Mouse (Mus musculus) liver, postnatal 0 days (tissue): Measurements from ENCODE around the gene Gadd45g. TPM values are rescaled to one million over a fixed set of nuclear protein-coding genes. Genes with fewer than 3 reads are reported as not detected.

Source experiments
- ATAC-seq: fragments of 200-750 bp; cut with Nextera tagmentation; 2 replicates; pipeline ENCODE4 v1.8.0; 2017; ENCODE audit warnings: mild to moderate bottlenecking, moderate library complexity
- DNase-seq: peaks from one replicate; pipeline ENCODE4 v3.0.0-alpha.2; 2016
- H3K27ac ChIP-seq: fragments of 300-500 bp; sonication (generic); 2 replicates; pipeline ENCODE4 v1.5.1; 2014; ENCODE audit warnings: antibody characterized with exemption, moderate library complexity, mild to moderate bottlenecking, low read depth
- H3K27me3 ChIP-seq: fragments of 300-500 bp; sonication (generic); 2 replicates; pipeline ENCODE4 v1.6.1; 2014; ENCODE audit warnings: low read length, control low read depth, mixed read lengths; ENCODE audit not compliant: insufficient read depth
- H3K36me3 ChIP-seq: fragments of 300-500 bp; sonication (generic); replicated peaks from 2 replicates; pipeline ENCODE4 v1.6.1; 2014; ENCODE audit warnings: mild to moderate bottlenecking, control low read depth, low read length, moderate library complexity, mixed read lengths; ENCODE audit not compliant: insufficient read depth
- H3K4me1 ChIP-seq: fragments of 300-500 bp; sonication (generic); 2 replicates; pipeline ENCODE4 v1.6.1; 2014; ENCODE audit warnings: antibody characterized with exemption, mild to moderate bottlenecking, control low read depth; ENCODE audit not compliant: insufficient read depth
- H3K4me2 ChIP-seq: fragments of 300-500 bp; sonication (generic); 2 replicates; pipeline ENCODE4 v1.6.1; 2014; ENCODE audit warnings: low read depth, mild to moderate bottlenecking, low read length, moderate library complexity, mixed read lengths
- H3K4me3 ChIP-seq: fragments of 300-500 bp; sonication (generic); 2 replicates; pipeline ENCODE4 v1.5.1; 2014; ENCODE audit warnings: low read depth, low read length
- H3K9ac ChIP-seq: fragments of 300-500 bp; sonication (generic); replicated peaks from 2 replicates; pipeline ENCODE4 v1.6.1; 2014; ENCODE audit warnings: mild to moderate bottlenecking, moderate library complexity
- H3K9me3 ChIP-seq: fragments of 300-500 bp; sonication (generic); 2 replicates; pipeline ENCODE4 v1.6.1; 2016; ENCODE audit warnings: mild to moderate bottlenecking, control low read depth, low read length, mixed read lengths
- CTCF ChIP-seq: sonication (generic); IDR thresholded peaks from 2 replicates; pipeline ENCODE4 v1.5.1; 2016; ENCODE audit warnings: antibody characterized with exemption, low read depth
- EP300 ChIP-seq: IDR thresholded peaks from 2 replicates; pipeline ENCODE4 v1.6.1; 2016; ENCODE audit warnings: antibody characterized with exemption, low read depth, mild to moderate bottlenecking
- WGBS: fragments of 180-500 bp; shearing (Covaris S2); extraction: QIAGEN DNeasy Blood & Tissue Kit; methylation state at CpG from one replicate; pipeline ENCODE4 v1.1.7; 2014; ENCODE audit not compliant: insufficient replicate concordance; 5-methylcytosine and 5-hydroxymethylcytosine counted together
- polyA plus RNA-seq: library from polyadenylated mRNA; unstranded; fragments of >200 nt; fragmentation: Nextera tagmentation; extraction: Ambion mirVana; gene quantifications from 2 replicates; pipeline ENCODE4 v1.2.1, GENCODE M21; 2015

The Gadd45g gene
- polyA plus RNA-seq, 1 experiment from 2014 or later: 20.6 TPM

- DNase-seq: no peak
- H3K27ac ChIP-seq: no peak overlapping the region
These were observed 38.3 kb upstream of the Gadd45g start for GRCm38 (mm10) chr13:51808141-51808540.

GRCm38 (mm10) chr13:51813621-51814615 is 32.6 kb upstream of the Gadd45g start:
- Histone ChIP-seq H3K36me3 (no peaks in the 10 kb centered on the region), H3K4me3 (no peak overlapping the region), H3K4me1 (no peaks in the 10 kb centered on the region), H3K27me3 (no peaks in the 10 kb centered on the region), H3K9me3 (no peaks in the 10 kb centered on the region), H3K4me2 (no peak overlapping the region), H3K27ac (no peak overlapping the region), H3K9ac (no peak overlapping the region)
- no peak for ATAC-seq
- TF ChIP-seq EP300: no peak
- no peak for TF ChIP-seq CTCF
- DNase-seq: peak; percentile 33
- WGBS: 43% methylated on average over 10 of the region's 10 CpGs

More at GRCm38 (mm10) chr13:51808141-51808540, 38.3 kb upstream of the Gadd45g start:
- Histone ChIP-seq H3K36me3 (no peaks in the 10 kb centered on the region), H3K4me1 (no peaks in the 10 kb centered on the region), H3K9ac (no peak overlapping the region), H3K27me3 (no peaks in the 10 kb centered on the region), H3K4me3 (no peak overlapping the region), H3K4me2 (no peak overlapping the region), H3K9me3 (no peaks in the 10 kb centered on the region)
- WGBS: 62% methylated on average over 12 of the region's 12 CpGs
- TF ChIP-seq CTCF (no peak), EP300 (no peak)
- no peak for ATAC-seq

GRCm38 (mm10) chr13:51814646-51815045 is 31.8 kb upstream of the Gadd45g start:
- Histone ChIP-seq H3K9me3 (no peaks in the 10 kb centered on the region), H3K36me3 (no peaks in the 10 kb centered on the region), H3K4me2 (no peak overlapping the region), H3K4me1 (no peaks in the 10 kb centered on the region), H3K27ac (no peak overlapping the region), H3K9ac (no peak overlapping the region), H3K4me3 (no peak overlapping the region), H3K27me3 (no peaks in the 10 kb centered on the region)
- DNase-seq (no peak), ATAC-seq (no peak)
- WGBS: 84% methylated on average over 6 of the region's 6 CpGs
- no peak for TF ChIP-seq CTCF
- no peak for TF ChIP-seq EP300

GRCm38 (mm10) chr13:51815865-51816504 is 30.5 kb upstream of the Gadd45g start:
- H3K9me3 ChIP-seq: no peaks in the 10 kb centered on the region
- DNase-seq (peak; percentile 58), ATAC-seq (peak; percentile 56)
- H3K27me3 ChIP-seq: no peaks in the 10 kb centered on the region
- H3K4me2 ChIP-seq: no peak overlapping the region
- H3K4me3 ChIP-seq: no peak overlapping the region
- H3K4me1 ChIP-seq: no peaks in the 10 kb centered on the region
- H3K9ac ChIP-seq: no peak overlapping the region
- H3K27ac ChIP-seq: peak overlapping the region; percentile 41; the same call in 1 of the 2 replicates
- TF ChIP-seq EP300 (peak; percentile 36), CTCF (peak; percentile 70)
- no peaks in the 10 kb centered on the region for H3K36me3 ChIP-seq
- 21% methylated on average over 9 of the region's 9 CpGs for WGBS

GRCm38 (mm10) chr13:51816559-51817041 is 29.9 kb upstream of the Gadd45g start:
- Histone ChIP-seq H3K36me3 (no peaks in the 10 kb centered on the region), H3K27ac (peak overlapping the region; percentile 41; the same call in 1 of the 2 replicates), H3K27me3 (no peaks in the 10 kb centered on the region), H3K9ac (no peak overlapping the region), H3K4me2 (no peak overlapping the region), H3K9me3 (no peaks in the 10 kb centered on the region), H3K4me1 (no peaks in the 10 kb centered on the region), H3K4me3 (no peak overlapping the region)
- ATAC-seq (peak; percentile 47), DNase-seq (no peak)
- TF ChIP-seq CTCF (no peak), EP300 (no peak)
- 74% methylated on average over 5 of the region's 5 CpGs for WGBS
